Mouse (Mus musculus): Measurements from ENCODE around the gene Rubcnl.

DNA sequence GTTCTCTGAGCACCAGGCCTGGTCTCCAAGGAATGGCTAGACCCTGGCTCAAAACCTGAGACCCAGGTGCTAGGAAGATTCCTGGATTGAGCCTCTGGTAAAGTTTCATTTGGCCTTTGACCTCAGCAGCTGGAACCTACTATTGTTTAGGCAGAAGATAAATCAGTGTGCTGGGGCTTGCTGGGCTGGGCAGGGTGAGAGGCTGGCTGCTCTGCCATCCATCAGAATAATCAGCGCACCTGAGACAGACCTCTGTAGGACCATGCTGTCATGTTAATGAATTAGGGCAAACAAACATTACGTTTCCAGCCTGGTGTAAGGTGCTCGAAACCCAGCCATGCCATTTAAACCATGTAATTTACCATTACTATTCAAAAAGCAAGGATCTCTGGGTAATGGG is 34.8 kb upstream of the Rubcnl start:
- TF ChIP-seq CTCF (IDR thresholded peaks at IDR 0.05; ENCODE audit: extremely low read depth, insufficient read length, insufficient replicate concordance, low read depth, low read length) (no peak), POLR2A (IDR thresholded peaks at IDR 0.05; ENCODE audit: low read depth, low read length) (no peak)
